Mouse (Mus musculus) myocyte (in vitro differentiated cells): ENCODE measurements at regions not wholly inside any gene's neighbourhood (a gene's known extent, or its start where the extent isn't known, plus 50 kb on each side); places are given as distances from the start of the nearest gene placed in this dataset.

Experiments
- H3K27me3 ChIP-seq: one replicate; pipeline ENCODE4 v1.6.1; 2011; ENCODE audit not compliant: control insufficient read depth, insufficient read depth, insufficient read length
- H3K36me3 ChIP-seq: one replicate; pipeline ENCODE4 v1.6.1; 2011; ENCODE audit not compliant: control insufficient read depth, insufficient read depth
- H3K4me2 ChIP-seq: one replicate; pipeline ENCODE4 v1.6.1; 2011; ENCODE audit warnings: low read depth, control low read depth
- H3K4me3 ChIP-seq: one replicate; pipeline ENCODE4 v1.5.1; 2011; ENCODE audit warnings: mild to moderate bottlenecking, control low read depth, moderate library complexity
- H3K79me2 ChIP-seq: one replicate; pipeline ENCODE4 v1.6.1; 2011; ENCODE audit not compliant: control insufficient read depth, insufficient read depth
- H3ac ChIP-seq: one replicate; pipeline ENCODE4 v1.6.1; 2011; ENCODE audit not compliant: control insufficient read depth, insufficient read length
- CEBPB ChIP-seq: IDR thresholded peaks from 2 replicates; pipeline ENCODE4 v1.6.1; 2011; ENCODE audit warnings: mild to moderate bottlenecking, moderate library complexity; ENCODE audit not compliant: poor library complexity, insufficient read depth, severe bottlenecking
- E2F4 ChIP-seq: IDR thresholded peaks from one replicate; pipeline ENCODE4 v1.6.1; 2011; ENCODE audit warnings: mild to moderate bottlenecking, control low read depth, moderate library complexity; ENCODE audit not compliant: insufficient read depth
- MAX ChIP-seq: IDR thresholded peaks from one replicate; pipeline ENCODE4 v1.6.1; 2011; ENCODE audit warnings: low read depth, mild to moderate bottlenecking, control low read depth
- MYOD1 ChIP-seq, 3 experiments: IDR thresholded peaks; one replicate each; pipeline ENCODE4 v1.6.1; 2011; ENCODE audit warnings: control low read depth in 2 of 3, low read depth in 2 of 3, mild to moderate bottlenecking in 2 of 3, moderate library complexity in 1 of 3; ENCODE audit not compliant: insufficient read length in 2 of 3, control insufficient read depth in 1 of 3
- MYOG ChIP-seq, 3 experiments: IDR thresholded peaks; one replicate each; pipeline ENCODE4 v1.6.1; 2011; ENCODE audit warnings: control low read depth in 2 of 3, low read depth in 2 of 3, mild to moderate bottlenecking in 2 of 3; ENCODE audit not compliant: insufficient read length in 2 of 3, control insufficient read depth in 1 of 3, insufficient read depth in 1 of 3
- POLR2A ChIP-seq: IDR thresholded peaks from one replicate; pipeline ENCODE4 v1.6.1; 2011; ENCODE audit warnings: low read depth, mild to moderate bottlenecking, control low read depth, moderate library complexity; ENCODE audit not compliant: insufficient read length
- POLR2AphosphoS2 ChIP-seq: IDR thresholded peaks from one replicate; pipeline ENCODE4 v1.6.1; 2011; ENCODE audit warnings: low read depth, control low read depth; ENCODE audit not compliant: insufficient read length
- REST ChIP-seq: IDR thresholded peaks from one replicate; pipeline ENCODE4 v1.6.1; 2011; ENCODE audit warnings: mild to moderate bottlenecking, control low read depth, moderate library complexity; ENCODE audit not compliant: insufficient read depth, insufficient read length
- SRF ChIP-seq: IDR thresholded peaks from one replicate; pipeline ENCODE4 v1.6.1; 2011; ENCODE audit warnings: low read depth; ENCODE audit not compliant: control insufficient read depth, insufficient read length
- TCF12 ChIP-seq: IDR thresholded peaks from one replicate; pipeline ENCODE4 v1.6.1; 2011; ENCODE audit warnings: mild to moderate bottlenecking, control low read depth; ENCODE audit not compliant: poor library complexity, insufficient read depth, severe bottlenecking
- TCF3 ChIP-seq: IDR thresholded peaks from one replicate; pipeline ENCODE4 v1.6.1; 2011; ENCODE audit warnings: low read depth, control low read depth; ENCODE audit not compliant: insufficient read length
- USF1 ChIP-seq: IDR thresholded peaks from one replicate; pipeline ENCODE4 v1.6.1; 2011; ENCODE audit warnings: low read depth, mild to moderate bottlenecking, control low read depth, moderate library complexity

GRCm38 (mm10) chr4:137216908-137217497, 60.3 kb upstream of the Wnt4 start:
- Histone ChIP-seq H3K79me2 (no peaks in the 10 kb centered on the region), H3K36me3 (no peaks in the 10 kb centered on the region), H3K27me3 (no peaks in the 10 kb centered on the region), H3K4me3 (no peak overlapping the region), H3ac (no peak overlapping the region), H3K4me2 (no peak overlapping the region)
- TF ChIP-seq CEBPB = no peak
- no peak for TF ChIP-seq MAX
- TF ChIP-seq TCF12 = no peak
- no peak for TF ChIP-seq MYOD1 (IDR thresholded peaks at IDR 0.05; ENCODE audit: control insufficient read depth in 1 of 3, insufficient read length in 2 of 3, low read depth in 2 of 3)
- no peak for TF ChIP-seq E2F4
- no peak for TF ChIP-seq SRF
- no peak for TF ChIP-seq POLR2AphosphoS2
- no peak for TF ChIP-seq USF1

- Histone ChIP-seq H3ac (no peak overlapping the region), H3K4me3 (no peak overlapping the region), H3K27me3 (no peaks in the 10 kb centered on the region), H3K4me2 (no peak overlapping the region), H3K79me2 (no peaks in the 10 kb centered on the region), H3K36me3 (no peaks in the 10 kb centered on the region)
- no peak for TF ChIP-seq CEBPB
- TF ChIP-seq POLR2AphosphoS2 = no peak
- no peak for TF ChIP-seq USF1
- no peak for TF ChIP-seq POLR2A
- TF ChIP-seq MYOG (IDR thresholded peaks at IDR 0.05; ENCODE audit: control insufficient read depth in 1 of 3, insufficient read depth in 1 of 3, insufficient read length in 2 of 3, low read depth in 2 of 3) = no peak
- no peak for TF ChIP-seq E2F4
- TF ChIP-seq SRF = no peak
- TF ChIP-seq MYOD1 (IDR thresholded peaks at IDR 0.05; ENCODE audit: control insufficient read depth in 1 of 3, insufficient read length in 2 of 3, low read depth in 2 of 3) = no peak
- TF ChIP-seq REST = no peak
- no peak for TF ChIP-seq TCF3
- no peak for TF ChIP-seq MAX
- TF ChIP-seq TCF12 = no peak
Measured at GRCm38 (mm10) chr4:137214573-137214972, 62.7 kb upstream of the Wnt4 start.

DNA sequence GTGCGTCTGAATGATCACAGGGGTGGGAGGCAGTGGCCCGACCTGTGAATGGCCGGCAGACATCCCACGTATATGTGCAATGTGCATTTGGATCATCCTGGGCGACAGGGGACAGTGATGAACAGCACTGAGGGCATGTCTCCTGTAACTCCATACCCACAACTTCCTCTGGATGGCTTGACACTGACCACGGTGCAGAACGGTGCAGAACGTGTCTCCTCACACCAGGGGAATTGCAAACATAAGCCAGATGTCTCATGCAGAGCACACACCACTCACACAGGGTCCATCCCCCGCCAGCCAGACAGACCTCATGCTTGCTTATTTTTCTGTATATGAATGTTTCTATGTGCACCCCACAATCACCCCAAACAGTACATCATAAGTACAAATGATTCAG, 64.4 kb upstream of the Wnt4 start:
- TF ChIP-seq MAX (no peak), USF1 (no peak), SRF (no peak), CEBPB (no peak), REST (no peak), POLR2A (no peak), MYOG (IDR thresholded peaks at IDR 0.05; ENCODE audit: control insufficient read depth in 1 of 3, insufficient read depth in 1 of 3, insufficient read length in 2 of 3, low read depth in 2 of 3) (no peak), TCF3 (no peak), MYOD1 (IDR thresholded peaks at IDR 0.05; ENCODE audit: control insufficient read depth in 1 of 3, insufficient read length in 2 of 3, low read depth in 2 of 3) (no peak), POLR2AphosphoS2 (no peak), TCF12 (no peak), E2F4 (no peak)

GRCm38 (mm10) chr4:137212106-137212505, 65.2 kb upstream of the Wnt4 start:
- no peaks in the 10 kb centered on the region for H3K27me3 ChIP-seq
- H3K4me3 ChIP-seq = no peak overlapping the region
- no peaks in the 10 kb centered on the region for H3K79me2 ChIP-seq
- H3K36me3 ChIP-seq = no peaks in the 10 kb centered on the region
- H3K4me2 ChIP-seq = peak overlapping the region; percentile 24
- peak in 1 of 3 experiments; percentile 41 for TF ChIP-seq MYOG (IDR thresholded peaks at IDR 0.05; ENCODE audit: control insufficient read depth in 1 of 3, insufficient read depth in 1 of 3, insufficient read length in 2 of 3, low read depth in 2 of 3)
- TF ChIP-seq TCF3 = no peak
- H3ac ChIP-seq = no peak overlapping the region

More for the DNA sequence above, 64.4 kb upstream of the Wnt4 start:
- H3K27me3 ChIP-seq = no peaks in the 10 kb centered on the region
- no peak overlapping the region for H3K4me2 ChIP-seq
- no peaks in the 10 kb centered on the region for H3K36me3 ChIP-seq
- H3ac ChIP-seq = no peak overlapping the region
- no peaks in the 10 kb centered on the region for H3K79me2 ChIP-seq
- no peak overlapping the region for H3K4me3 ChIP-seq

DNA sequence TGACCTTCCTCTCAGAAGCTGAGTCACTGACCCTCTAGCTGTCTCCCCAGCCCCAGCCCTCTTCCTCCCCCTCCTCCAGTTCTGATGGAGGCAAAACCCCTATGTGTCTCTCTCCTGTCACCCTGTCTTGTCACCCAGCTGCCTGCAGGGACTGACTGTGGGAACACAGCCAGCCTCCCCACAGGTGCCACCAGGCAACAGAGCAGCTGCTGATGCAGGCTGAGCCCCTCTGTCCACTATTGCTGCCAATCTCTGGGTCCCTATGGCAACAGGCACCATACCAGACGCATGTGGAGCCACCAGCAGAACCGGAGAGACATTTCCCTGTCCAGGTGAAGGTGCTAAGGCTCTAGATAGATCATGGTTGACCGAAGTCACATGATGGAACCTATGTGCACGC, 66.0 kb upstream of the Wnt4 start:
- Histone ChIP-seq H3K27me3 (no peaks in the 10 kb centered on the region), H3K4me3 (no peak overlapping the region), H3ac (no peak overlapping the region), H3K4me2 (no peak overlapping the region), H3K79me2 (no peaks in the 10 kb centered on the region), H3K36me3 (no peaks in the 10 kb centered on the region)
- TF ChIP-seq MYOG (IDR thresholded peaks at IDR 0.05; ENCODE audit: control insufficient read depth in 1 of 3, insufficient read depth in 1 of 3, insufficient read length in 2 of 3, low read depth in 2 of 3) (peak in 2 of 3 experiments; percentile 85 to 88), REST (no peak), TCF3 (peak; percentile 50), USF1 (no peak), MYOD1 (IDR thresholded peaks at IDR 0.05; ENCODE audit: control insufficient read depth in 1 of 3, insufficient read length in 2 of 3, low read depth in 2 of 3) (peak in 2 of 3 experiments; percentile 64 to 95)
